Mouse (Mus musculus) kidney, adult 2 months (tissue): ENCODE data around the gene Hpd. TPM values are rescaled to one million over a fixed set of nuclear protein-coding genes. Genes with fewer than 3 reads are reported as not detected.

Source experiments
- DNase-seq: peaks from one replicate; pipeline ENCODE4 v3.0.0; 2021
- H3K27ac ChIP-seq: fragments of 200-500 bp; 2 replicates; pipeline ENCODE4 v1.5.1; 2012; ENCODE audit warnings: low read depth, low read length, control low read depth, inconsistent platforms; ENCODE audit not compliant: insufficient read depth
- H3K27me3 ChIP-seq: fragments of 200-500 bp; replicated peaks from 2 replicates; pipeline ENCODE4 v1.6.1; 2012; ENCODE audit warnings: mild to moderate bottlenecking, moderate library complexity, low read length, inconsistent platforms; ENCODE audit not compliant: control insufficient read depth, insufficient read depth
- H3K36me3 ChIP-seq: fragments of 200-500 bp; 2 replicates; pipeline ENCODE4 v1.6.1; 2012; ENCODE audit warnings: mild to moderate bottlenecking, moderate library complexity, low read length, inconsistent platforms; ENCODE audit not compliant: control insufficient read depth, insufficient read depth
- H3K4me1 ChIP-seq: fragments of 200-500 bp; 2 replicates; pipeline ENCODE4 v1.6.1; 2011; ENCODE audit warnings: low read length; ENCODE audit not compliant: control insufficient read depth, insufficient read depth
- H3K4me3 ChIP-seq: fragments of 200-500 bp; 2 replicates; pipeline ENCODE4 v1.5.1; 2011; ENCODE audit warnings: mild to moderate bottlenecking, low read depth, low read length, control low read depth; ENCODE audit not compliant: insufficient read depth
- CTCF ChIP-seq: fragments of 200-500 bp; conservative IDR thresholded peaks from 2 replicates; pipeline ENCODE4 v1.5.1; 2011; ENCODE audit warnings: low read depth, mild to moderate bottlenecking, control low read depth, low read length, moderate library complexity, mixed read lengths; ENCODE audit not compliant: insufficient read depth, insufficient read length
- POLR2A ChIP-seq: fragments of 200-500 bp; IDR thresholded peaks from one replicate; pipeline ENCODE4 v1.6.1; 2011; ENCODE audit warnings: low read depth, low read length, control low read depth
- WGBS: fragments of 180-500 bp; shearing (Covaris S2); methylation state at CpG from one replicate; pipeline ENCODE4 v1.1.7; 2018; 5-methylcytosine and 5-hydroxymethylcytosine counted together
- polyA plus RNA-seq: library from polyadenylated mRNA; depleted of rRNA; stranded (reverse); fragments of >200 nt; gene quantifications from 2 replicates; pipeline ENCODE4 v1.2.3, GENCODE M21; 2012

Gene Hpd
- polyA plus RNA-seq, 1 experiment = 418 TPM

DNA sequence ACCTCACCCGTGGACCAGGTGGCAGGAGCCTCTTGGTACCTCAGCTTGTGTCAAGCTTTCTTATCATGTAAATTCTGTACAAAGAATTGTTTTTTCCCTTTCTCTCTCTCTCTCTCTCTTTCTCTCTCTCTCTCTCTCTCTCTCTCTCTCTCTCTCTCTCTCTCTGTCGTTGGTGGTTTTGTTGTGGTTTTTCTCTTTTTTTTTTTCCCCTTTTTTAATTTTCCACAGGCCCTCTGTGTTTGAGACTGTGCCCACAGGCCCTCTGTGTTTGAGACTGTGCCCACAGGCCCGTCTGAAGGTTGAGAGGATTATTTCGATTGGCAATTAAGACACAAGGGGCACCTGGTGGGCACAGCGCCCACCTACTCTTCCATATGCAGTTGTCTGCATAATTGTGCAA is 14.9 kb downstream of the Hpd start:
- H3K4me1 ChIP-seq = no peaks in the 10 kb centered on the region
- 60% methylated on average over 5 of the region's 5 CpGs for WGBS
- no peak for DNase-seq
- H3K27me3 ChIP-seq = no peaks in the 10 kb centered on the region
- TF ChIP-seq POLR2A (no peak), CTCF (no peak)
- peaks cover 7% of the 10 kb centered on the region for H3K36me3 ChIP-seq
- H3K4me3 ChIP-seq = no peak overlapping the region
- H3K27ac ChIP-seq = no peak overlapping the region

DNA sequence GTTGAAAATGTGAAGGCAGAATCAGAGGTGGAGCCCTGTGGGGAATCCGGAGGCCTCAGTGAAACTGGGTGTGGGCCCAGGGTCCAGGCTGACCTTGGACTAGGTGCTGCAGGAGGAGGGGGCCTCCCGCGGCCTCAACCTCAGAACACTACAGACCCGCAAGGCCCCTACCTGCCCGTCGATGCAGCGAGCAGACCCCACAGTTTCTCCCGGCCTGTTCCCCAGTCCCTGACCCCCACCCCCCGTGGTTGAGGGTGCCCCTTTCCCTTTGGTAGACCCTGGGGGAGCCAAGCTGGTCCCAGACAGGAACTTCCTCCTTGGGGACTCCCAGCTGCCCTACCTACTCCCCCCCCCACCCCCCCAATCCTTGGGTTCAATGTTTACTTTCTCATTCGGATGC is 16.1 kb downstream of the Hpd start:
- TF ChIP-seq POLR2A (no peak), CTCF (no peak)
- H3K27ac ChIP-seq = no peak overlapping the region
- WGBS = 80% methylated on average over 10 of the region's 10 CpGs
- no peak overlapping the region for H3K4me3 ChIP-seq
- H3K27me3 ChIP-seq = no peaks in the 10 kb centered on the region
- peaks cover 10% of the 10 kb centered on the region for H3K36me3 ChIP-seq
- H3K4me1 ChIP-seq = no peaks in the 10 kb centered on the region
- no peak for DNase-seq

DNA sequence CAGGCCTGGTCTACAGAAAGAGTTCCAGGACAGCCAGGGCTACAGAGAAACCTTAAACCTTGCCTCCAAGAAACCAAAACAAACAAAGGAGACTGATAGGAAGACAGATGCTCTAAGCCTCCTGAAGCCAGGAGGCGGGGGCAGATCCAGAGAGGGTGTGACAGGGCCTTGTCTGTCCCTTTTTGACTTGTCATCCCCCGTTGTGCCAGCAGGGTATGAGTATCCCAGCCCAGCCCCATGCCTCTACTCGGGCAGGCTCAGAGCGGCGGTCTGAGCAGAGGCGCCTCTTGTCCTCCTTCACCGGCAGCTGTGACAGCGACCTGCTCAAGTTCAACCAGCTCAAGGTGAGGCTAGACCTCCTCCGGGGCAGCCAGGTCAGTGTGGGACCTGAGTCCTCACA is 19.6 kb downstream of the Hpd start:
- no peak overlapping the region for H3K4me3 ChIP-seq
- H3K36me3 ChIP-seq = peaks cover 15% of the 10 kb centered on the region
- 76% methylated on average over 9 of the region's 9 CpGs for WGBS
- H3K27ac ChIP-seq = no peak overlapping the region
- no peak for DNase-seq
- no peak for TF ChIP-seq CTCF
- TF ChIP-seq POLR2A = no peak
- H3K27me3 ChIP-seq = no peaks in the 10 kb centered on the region
- H3K4me1 ChIP-seq = no peaks in the 10 kb centered on the region

DNA sequence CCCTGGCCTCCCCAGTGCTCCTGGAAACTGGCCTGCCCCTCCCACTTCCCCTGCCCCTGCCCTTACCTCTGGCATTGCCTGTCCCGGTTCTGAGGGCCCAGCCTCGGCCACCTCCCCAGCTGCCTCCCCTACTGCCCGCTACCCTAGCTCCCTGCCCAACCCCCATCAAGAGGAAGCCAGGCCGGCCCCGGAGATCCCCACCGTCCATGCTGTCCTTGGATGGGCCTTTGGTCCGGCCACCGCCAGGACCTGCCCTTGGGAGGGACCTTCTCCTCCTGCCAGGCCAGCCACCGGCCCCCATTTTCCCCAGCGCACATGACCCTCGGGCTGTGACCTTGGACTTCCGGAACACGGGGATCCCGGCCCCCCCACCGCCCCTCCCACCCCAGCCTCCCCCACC is 22.2 kb downstream of the Hpd start:
- Histone ChIP-seq H3K36me3 (peaks cover 8% of the 10 kb centered on the region), H3K4me1 (no peaks in the 10 kb centered on the region), H3K27me3 (no peaks in the 10 kb centered on the region), H3K4me3 (no peak overlapping the region), H3K27ac (no peak overlapping the region)
- 76% methylated on average over 15 of the region's 15 CpGs for WGBS
- no peak for DNase-seq
- TF ChIP-seq POLR2A = no peak

DNA sequence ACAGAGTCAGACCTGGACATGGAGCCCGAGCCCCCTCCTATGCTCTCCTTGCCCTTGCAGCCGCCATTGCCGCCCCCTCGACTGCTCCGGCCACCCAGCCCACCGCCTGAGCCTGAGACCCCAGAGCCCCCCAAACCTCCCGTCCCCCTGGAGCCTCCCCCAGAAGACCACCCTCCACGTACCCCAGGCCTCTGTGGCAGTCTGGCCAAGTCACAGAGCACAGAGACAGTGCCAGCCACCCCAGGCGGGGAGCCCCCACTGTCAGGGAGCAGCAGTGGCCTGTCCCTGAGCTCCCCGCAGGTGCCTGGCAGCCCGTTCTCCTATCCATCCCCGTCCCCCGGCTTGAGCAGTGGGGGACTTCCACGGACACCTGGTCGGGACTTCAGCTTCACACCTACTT is 22.7 kb downstream of the Hpd start:
- H3K27ac ChIP-seq = no peak overlapping the region
- no peaks in the 10 kb centered on the region for H3K27me3 ChIP-seq
- H3K4me1 ChIP-seq = no peaks in the 10 kb centered on the region
- no peak for DNase-seq
- no peak overlapping the region for H3K4me3 ChIP-seq
- TF ChIP-seq CTCF = no peak
- TF ChIP-seq POLR2A = no peak
- peaks cover 8% of the 10 kb centered on the region for H3K36me3 ChIP-seq
- WGBS = 95% methylated on average over 15 of the region's 15 CpGs

DNA sequence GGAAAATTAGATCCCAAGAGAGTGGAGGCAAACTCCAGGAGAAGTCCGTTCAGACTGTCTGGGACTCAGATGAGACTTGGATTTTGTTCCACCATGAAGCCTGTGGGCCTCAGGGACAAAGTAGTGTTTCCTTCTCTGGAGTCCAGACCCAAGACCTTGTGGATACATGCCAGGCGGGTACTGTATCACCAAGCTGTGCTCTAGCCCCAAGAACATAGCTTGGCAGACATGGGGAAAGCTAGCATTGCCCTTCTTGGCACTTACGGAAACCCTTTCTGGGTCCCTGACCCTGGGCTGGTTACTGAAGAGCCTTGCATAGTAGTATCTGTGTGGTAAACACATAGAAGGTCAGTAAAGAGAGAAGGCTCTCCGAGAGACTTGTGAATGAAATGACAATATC is 23.1 kb downstream of the Hpd start:
- H3K4me1 ChIP-seq = no peaks in the 10 kb centered on the region
- no peak for TF ChIP-seq POLR2A
- no peak overlapping the region for H3K27ac ChIP-seq
- H3K4me3 ChIP-seq = no peak overlapping the region
- 93% methylated on average over 4 of the region's 4 CpGs for WGBS
- H3K36me3 ChIP-seq = peaks cover 8% of the 10 kb centered on the region
- no peak for DNase-seq
- H3K27me3 ChIP-seq = no peaks in the 10 kb centered on the region

DNA sequence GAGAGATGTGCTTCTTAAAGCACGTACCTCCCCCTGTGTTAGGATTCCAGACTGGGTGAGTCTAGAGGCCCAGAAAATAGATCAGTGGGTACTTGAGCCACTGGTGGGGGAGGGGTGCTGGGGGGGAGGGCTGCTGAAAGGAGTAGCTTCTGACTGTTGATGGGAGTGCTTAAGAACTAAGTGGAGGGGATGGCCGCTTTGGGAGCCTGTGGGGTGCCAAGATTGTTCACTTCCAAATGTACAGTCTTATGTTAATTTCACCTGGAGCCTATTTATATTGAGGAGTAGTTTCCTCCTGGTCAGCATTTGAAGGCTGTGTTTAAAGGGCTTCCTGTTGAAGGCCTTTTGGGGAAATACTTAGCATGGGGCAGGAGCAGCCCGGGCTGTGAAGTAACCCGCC is 24.6 kb downstream of the Hpd start:
- H3K4me3 ChIP-seq = no peak overlapping the region
- no peak for TF ChIP-seq CTCF
- no peak for TF ChIP-seq POLR2A
- H3K27ac ChIP-seq = no peak overlapping the region
- DNase-seq = no peak
- 88% methylated on average over 4 of the region's 4 CpGs for WGBS
- no peaks in the 10 kb centered on the region for H3K4me1 ChIP-seq
- no peaks in the 10 kb centered on the region for H3K27me3 ChIP-seq
- peaks cover 8% of the 10 kb centered on the region for H3K36me3 ChIP-seq

DNA sequence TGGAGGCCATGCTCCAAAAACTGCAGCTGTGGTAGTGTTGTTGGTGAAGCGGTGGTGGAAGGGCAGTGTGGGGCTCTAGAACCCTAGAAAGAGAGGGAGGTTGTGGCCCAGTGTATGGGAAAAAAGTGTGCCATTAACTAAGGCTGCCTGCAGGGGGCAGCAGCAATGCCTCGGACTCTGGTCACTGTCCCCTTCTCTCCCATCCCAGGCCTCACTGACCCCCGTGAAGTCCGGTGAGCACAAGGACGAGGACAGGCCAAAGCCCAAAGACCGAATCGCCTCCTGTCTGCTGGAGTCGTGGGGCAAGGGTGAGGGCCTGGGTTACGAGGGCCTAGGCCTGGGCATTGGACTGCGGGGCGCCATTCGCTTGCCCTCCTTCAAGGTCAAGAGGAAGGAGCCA is 25.8 kb downstream of the Hpd start:
- no peak overlapping the region for H3K27ac ChIP-seq
- no peaks in the 10 kb centered on the region for H3K27me3 ChIP-seq
- DNase-seq = peak; percentile 38
- no peak overlapping the region for H3K4me3 ChIP-seq
- 75% methylated on average over 12 of the region's 12 CpGs for WGBS
- TF ChIP-seq POLR2A (no peak), CTCF (peak; percentile 54)
- H3K36me3 ChIP-seq = peaks cover 7% of the 10 kb centered on the region
- no peaks in the 10 kb centered on the region for H3K4me1 ChIP-seq
